Mouse (Mus musculus): ENCODE measurements around the gene Kdr.

The Kdr gene

GRCm38 (mm10) chr5:75906102-75906501 is 72.2 kb downstream of the Kdr start:
- DNase-seq (ENCODE audit: low read depth): no peak

- DNase-seq (ENCODE audit: low read depth): no peak
Observed at GRCm38 (mm10) chr5:75900231-75900920, 77.9 kb downstream of the Kdr start.

GRCm38 (mm10) chr5:75895351-75895750 is 82.9 kb downstream of the Kdr start:
- DNase-seq (ENCODE audit: low read depth): no peak

- no peak for DNase-seq (ENCODE audit: low read depth)
Observed at GRCm38 (mm10) chr5:75892956-75893471, 85.2 kb downstream of the Kdr start.
